Mouse (Mus musculus) adrenal gland, postnatal 25 days (tissue): ENCODE data around the gene Sik1. TPM values are rescaled to one million over a fixed set of nuclear protein-coding genes. Genes with fewer than 3 reads are reported as not detected.
"Not testable (repeated sequence)": the region's sequence is repeated elsewhere in the genome, so short reads cannot be mapped to it uniquely, and the experiment has no call there.

Experiments
- DNase-seq: peaks from one replicate; pipeline ENCODE4 v3.0.0; 2021; ENCODE audit warnings: mixed read lengths
- long read RNA-seq: library from polyadenylated mRNA; stranded (forward); transcript quantifications from one replicate; pipeline ENCODE4 v2.0.0, GENCODE M21; 2021
- total RNA-seq: library from RNA; stranded (reverse); gene quantifications from 2 replicates; pipeline ENCODE4 v1.2.3, GENCODE M21; 2021

The Sik1 gene
- 16.0 and 28.2 TPM in 2 replicates for total RNA-seq
- long read RNA-seq, partial matches to known transcripts, result 2 of 4 reads
- long read RNA-seq, other reads (novel, unspliced or antisense), result 2 of 4 reads

- DNase-seq, result peak; percentile 99
These were observed at the start of gene Sik1 for GRCm38 (mm10) chr17:31855597-31856518. Sik1 (minus strand) TSS chr17:31855804.

GRCm38 (mm10) chr17:31905201-31905790 lies 49.7 kb upstream of the Sik1 start:
- no peak for DNase-seq

GRCm38 (mm10) chr17:31904036-31904435 lies 48.4 kb upstream of the Sik1 start:
- DNase-seq, result no peak

GRCm38 (mm10) chr17:31902630-31903198 lies 47.1 kb upstream of the Sik1 start:
- DNase-seq, result no peak

GRCm38 (mm10) chr17:31901461-31902204 lies 46.0 kb upstream of the Sik1 start:
- DNase-seq, result no peak

GRCm38 (mm10) chr17:31898941-31899340 lies 43.3 kb upstream of the Sik1 start:
- DNase-seq, result no peak

- DNase-seq, result no peak
These were observed 41.7 kb upstream of the Sik1 start for GRCm38 (mm10) chr17:31897186-31897793.

- no peak for DNase-seq
These were observed 41.1 kb upstream of the Sik1 start for GRCm38 (mm10) chr17:31896751-31897150.

- no peak for DNase-seq
These were observed 40.7 kb upstream of the Sik1 start for GRCm38 (mm10) chr17:31896311-31896710.

- DNase-seq, result no peak
These were observed 37.9 kb upstream of the Sik1 start for GRCm38 (mm10) chr17:31893371-31894060.

GRCm38 (mm10) chr17:31892750-31893149 lies 37.1 kb upstream of the Sik1 start:
- DNase-seq, result peak; percentile 93

- no peak for DNase-seq
These were observed 36.3 kb upstream of the Sik1 start for GRCm38 (mm10) chr17:31891858-31892257.

- DNase-seq, result no peak
These were observed 34.8 kb upstream of the Sik1 start for GRCm38 (mm10) chr17:31890311-31890951.

- no peak for DNase-seq
These were observed 34.0 kb upstream of the Sik1 start for GRCm38 (mm10) chr17:31889446-31890201.

GRCm38 (mm10) chr17:31888540-31888939 lies 32.9 kb upstream of the Sik1 start:
- no peak for DNase-seq

- not testable (repeated sequence) for DNase-seq
These were observed 29.1 kb upstream of the Sik1 start for GRCm38 (mm10) chr17:31884676-31885075.

- DNase-seq, result no peak
These were observed 23.8 kb upstream of the Sik1 start for GRCm38 (mm10) chr17:31879406-31879805.

GRCm38 (mm10) chr17:31877650-31878141 lies 22.1 kb upstream of the Sik1 start:
- no peak for DNase-seq

GRCm38 (mm10) chr17:31877181-31877581 lies 21.6 kb upstream of the Sik1 start:
- no peak for DNase-seq

GRCm38 (mm10) chr17:31876775-31877174 lies 21.2 kb upstream of the Sik1 start:
- DNase-seq, result no peak
